Mouse (Mus musculus): ENCODE measurements at regions not wholly inside any gene's neighbourhood (a gene's known extent, or its start where the extent isn't known, plus 50 kb on each side); places are given as distances from the start of the nearest gene placed in this dataset. TPM values are rescaled to one million over a fixed set of nuclear protein-coding genes. Genes with fewer than 3 reads are reported as not detected.
A peak's percentile ranks its signal among the peaks of the same experiment; 100 is the strongest.

MicroRNA genes in the stretch of these regions (microRNA counts, 519-probe panel; counts per million panel counts)
- not detected for microRNA mmu-miR-325

Small RNA genes lying in the stretch of these regions (microRNA-seq; reads per million reads assigned to microRNA genes)
- 99.3 reads per million, percentile 59 among the genes with 10 or more reads in this experiment for gene Mir325
